Mouse (Mus musculus) thymus, adult 2 months (tissue): ENCODE data around the gene Dctn1. TPM values are rescaled to one million over a fixed set of nuclear protein-coding genes. Genes with fewer than 3 reads are reported as not detected.

Experiments used
- DNase-seq: peaks from one replicate; pipeline ENCODE4 v3.0.0; 2021
- H3K27ac ChIP-seq: fragments of 200-500 bp; 2 replicates; pipeline ENCODE4 v1.5.1; 2012; ENCODE audit warnings: low read length, control low read depth; ENCODE audit not compliant: control insufficient read depth, insufficient read depth
- H3K27me3 ChIP-seq: fragments of 200-500 bp; 2 replicates; pipeline ENCODE4 v1.6.1; 2012; ENCODE audit warnings: mild to moderate bottlenecking, low read length, moderate library complexity, mixed read lengths; ENCODE audit not compliant: control insufficient read depth, insufficient read depth
- H3K36me3 ChIP-seq: fragments of 200-500 bp; 2 replicates; pipeline ENCODE4 v1.6.1; 2012; ENCODE audit warnings: mild to moderate bottlenecking, low read length, moderate library complexity; ENCODE audit not compliant: control insufficient read depth, insufficient read depth
- H3K4me1 ChIP-seq: fragments of 200-500 bp; replicated peaks from 2 replicates; pipeline ENCODE4 v1.6.1; 2012; ENCODE audit warnings: low read length; ENCODE audit not compliant: control insufficient read depth, insufficient read depth
- H3K4me3 ChIP-seq: fragments of 200-500 bp; 2 replicates; pipeline ENCODE4 v1.5.1; 2012; ENCODE audit warnings: mild to moderate bottlenecking, low read length, control low read depth, moderate library complexity; ENCODE audit not compliant: control insufficient read depth, insufficient read depth
- CTCF ChIP-seq: fragments of 200-500 bp; IDR thresholded peaks from 2 replicates; pipeline ENCODE4 v1.5.1; 2012; ENCODE audit warnings: mild to moderate bottlenecking, control low read depth, low read length, moderate library complexity, borderline replicate concordance; ENCODE audit not compliant: control insufficient read depth, poor library complexity, insufficient read depth; ENCODE audit errors: extremely low read depth
- POLR2A ChIP-seq: fragments of 200-500 bp; IDR thresholded peaks from 2 replicates; pipeline ENCODE4 v1.6.1; 2012; ENCODE audit warnings: mild to moderate bottlenecking, low read length, control low read depth, moderate library complexity; ENCODE audit not compliant: control insufficient read depth, poor library complexity, insufficient read depth; ENCODE audit errors: extremely low read depth
- WGBS: fragments of 180-500 bp; shearing (Covaris S2); methylation state at CpG from one replicate; pipeline ENCODE4 v1.1.7; 2018; 5-methylcytosine and 5-hydroxymethylcytosine counted together
- polyA plus RNA-seq: library from polyadenylated mRNA; depleted of rRNA; stranded (reverse); fragments of >200 nt; gene quantifications from 2 replicates; pipeline ENCODE4 v1.2.3, GENCODE M21; 2012; rRNA removed

The Dctn1 gene
- polyA plus RNA-seq, 1 experiment = 166 TPM

DNA sequence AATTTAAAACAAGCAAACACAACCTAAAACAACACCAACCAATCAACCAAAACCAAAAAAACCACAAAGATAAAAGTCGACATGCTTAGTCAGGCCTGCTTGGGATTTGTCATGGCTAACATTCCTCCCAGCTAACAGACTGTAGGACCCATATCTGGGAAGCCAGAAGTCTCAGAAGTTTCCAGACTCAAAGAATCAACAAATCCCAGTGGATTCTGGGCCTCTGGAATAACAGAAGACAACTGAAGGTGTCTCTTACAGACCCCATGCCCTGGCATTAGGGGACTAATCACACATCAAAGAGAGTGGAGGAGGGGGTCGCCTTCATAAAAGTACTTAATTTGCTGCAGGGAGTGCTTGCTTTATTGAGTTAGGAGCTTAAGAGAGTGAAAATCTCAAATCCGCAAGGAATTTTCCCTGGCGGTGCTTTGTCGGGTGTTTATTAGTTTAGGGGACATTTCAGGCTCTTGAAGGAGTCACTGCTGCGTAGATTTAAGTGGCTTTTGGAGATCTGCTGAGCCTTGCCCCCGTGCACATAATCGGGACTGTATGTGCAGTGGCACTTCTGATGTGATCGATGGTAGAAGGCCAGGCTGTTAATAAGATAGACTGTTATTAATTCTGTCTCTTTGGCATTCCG is 78.8 kb downstream of the Dctn1 start:
- no peak overlapping the region for H3K4me3 ChIP-seq
- TF ChIP-seq POLR2A (no peak), CTCF (no peak)
- H3K27me3 ChIP-seq = no peaks in the 10 kb centered on the region
- no peak overlapping the region for H3K27ac ChIP-seq
- 80% methylated on average over 10 of the region's 10 CpGs for WGBS
- no peaks in the 10 kb centered on the region for H3K36me3 ChIP-seq
- no peaks in the 10 kb centered on the region for H3K4me1 ChIP-seq
- DNase-seq = no peak

DNA sequence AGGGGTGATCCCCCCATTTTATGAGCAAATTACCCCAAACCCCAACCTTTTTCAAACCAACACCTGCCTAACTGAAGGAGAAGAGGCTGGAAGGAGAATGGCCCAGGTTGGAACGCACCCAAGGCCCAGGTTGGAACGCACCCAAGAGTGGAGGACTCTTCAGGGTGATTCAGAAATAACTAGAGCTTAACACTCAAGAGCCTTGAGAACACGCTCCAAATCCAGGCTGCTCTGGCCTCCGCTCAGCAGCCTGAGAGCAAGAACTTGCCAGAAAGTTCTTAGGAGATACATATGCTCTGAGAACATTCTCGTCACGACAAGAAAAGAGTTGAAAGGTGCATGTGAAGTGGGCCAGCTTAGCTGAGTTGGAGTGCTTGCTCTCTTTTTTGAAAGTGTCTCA is 79.4 kb downstream of the Dctn1 start:
- no peak for DNase-seq
- no peak overlapping the region for H3K27ac ChIP-seq
- H3K4me3 ChIP-seq = no peak overlapping the region
- TF ChIP-seq POLR2A = no peak
- no peak for TF ChIP-seq CTCF
- no peaks in the 10 kb centered on the region for H3K27me3 ChIP-seq
- H3K36me3 ChIP-seq = no peaks in the 10 kb centered on the region
- H3K4me1 ChIP-seq = no peaks in the 10 kb centered on the region
- WGBS = 94% methylated on average over 6 of the region's 6 CpGs

DNA sequence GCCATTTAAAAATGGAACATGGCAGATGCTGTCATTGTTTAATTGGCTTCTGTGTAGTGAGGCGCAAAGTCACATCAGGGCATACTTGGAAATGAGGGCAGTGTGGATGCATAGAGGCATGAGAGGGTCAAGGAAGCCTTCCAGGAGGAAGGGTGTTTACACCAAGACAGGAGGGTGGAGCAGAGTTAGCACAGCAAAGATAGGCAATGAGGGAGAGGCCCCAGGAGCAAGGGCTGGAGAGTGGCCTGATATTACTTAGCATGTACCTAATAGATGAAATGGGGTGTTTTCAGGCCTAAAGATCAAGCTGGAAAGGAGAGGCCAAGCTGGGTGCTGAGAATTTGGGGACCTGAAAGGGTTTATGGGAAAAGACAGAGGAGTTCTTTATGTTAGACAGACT is 80.3 kb downstream of the Dctn1 start:
- H3K27ac ChIP-seq = no peak overlapping the region
- TF ChIP-seq CTCF = no peak
- no peak for TF ChIP-seq POLR2A
- DNase-seq = no peak
- no peaks in the 10 kb centered on the region for H3K27me3 ChIP-seq
- 97% methylated on average over 1 of the region's 1 CpGs for WGBS
- no peaks in the 10 kb centered on the region for H3K36me3 ChIP-seq
- H3K4me3 ChIP-seq = no peak overlapping the region
- H3K4me1 ChIP-seq = no peaks in the 10 kb centered on the region

DNA sequence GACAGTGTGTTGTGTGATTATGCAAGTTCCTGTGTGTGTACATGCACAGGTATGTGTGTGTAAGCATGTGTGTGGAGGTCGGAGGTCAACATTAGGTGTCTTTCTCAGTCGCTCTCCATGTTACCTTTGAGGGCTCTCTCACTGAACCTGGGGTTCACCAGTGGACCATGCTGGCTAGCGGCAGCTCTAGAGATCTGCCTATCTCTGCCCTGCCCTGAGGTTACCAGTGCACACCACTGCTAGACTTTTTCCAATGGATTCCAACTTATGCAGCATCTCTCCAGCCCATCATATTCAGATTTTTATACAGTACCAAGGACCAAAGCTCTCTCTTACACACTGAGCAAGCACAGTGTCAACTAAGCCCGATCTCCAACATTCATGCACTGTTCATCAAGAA is 81.0 kb downstream of the Dctn1 start:
- H3K36me3 ChIP-seq = no peaks in the 10 kb centered on the region
- no peaks in the 10 kb centered on the region for H3K4me1 ChIP-seq
- no peak for DNase-seq
- no peaks in the 10 kb centered on the region for H3K27me3 ChIP-seq
- TF ChIP-seq POLR2A (no peak), CTCF (no peak)
- no peak overlapping the region for H3K4me3 ChIP-seq
- H3K27ac ChIP-seq = no peak overlapping the region
- WGBS = 98% methylated on average over 4 of the region's 4 CpGs

DNA sequence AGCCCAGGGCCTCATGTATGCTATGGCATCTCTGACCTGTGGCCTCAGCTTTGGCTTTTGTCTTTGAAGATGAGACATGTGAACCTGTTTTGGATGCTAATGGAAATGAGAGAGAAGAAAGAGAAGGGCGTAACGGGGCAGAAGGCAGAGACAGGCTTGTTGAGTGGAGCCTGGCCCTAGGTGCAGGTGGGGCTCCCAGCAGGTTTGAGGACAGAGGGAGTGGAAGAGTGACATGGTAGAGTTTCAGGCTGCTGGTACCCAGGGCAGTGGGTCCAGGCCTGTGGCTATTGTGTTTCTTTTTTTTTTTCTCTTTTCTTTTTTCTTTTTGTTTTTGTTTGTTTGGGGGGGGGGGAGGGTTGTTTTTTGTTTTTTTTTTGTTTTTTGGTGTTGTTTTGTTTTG is 81.4 kb downstream of the Dctn1 start:
- 97% methylated on average over 2 of the region's 2 CpGs for WGBS
- TF ChIP-seq CTCF (no peak), POLR2A (no peak)
- Histone ChIP-seq H3K4me3 (no peak overlapping the region), H3K36me3 (no peaks in the 10 kb centered on the region), H3K4me1 (no peaks in the 10 kb centered on the region), H3K27me3 (no peaks in the 10 kb centered on the region), H3K27ac (no peak overlapping the region)
- DNase-seq = no peak

Other genes with a start within 250 kb of the Dctn1 start
- 3.0 and 3.3 TPM in 2 replicates for gene Sema4f, start 226.2 kb upstream of the Dctn1 start, polyA plus RNA-seq
- gene M1ap, start 219.0 kb upstream of the Dctn1 start, polyA plus RNA-seq = 0.58 and 1.3 TPM in 2 replicates
- 19.9 and 21.9 TPM in 2 replicates for gene Dok1, start 132.4 kb upstream of the Dctn1 start, polyA plus RNA-seq
- 2.8 and 3.1 TPM in 2 replicates for gene Loxl3, start 131.7 kb upstream of the Dctn1 start, polyA plus RNA-seq
- 867 and 886 TPM in 2 replicates for gene Aup1, start 111.4 kb upstream of the Dctn1 start, polyA plus RNA-seq
- gene Htra2, start 110.6 kb upstream of the Dctn1 start, polyA plus RNA-seq = 64.6 and 66.4 TPM in 2 replicates
- 3.6 and 4.4 TPM in 2 replicates for gene Dqx1, start 108.1 kb upstream of the Dctn1 start, polyA plus RNA-seq
- 0.11 and 0.20 TPM in 2 replicates for gene Tlx2, start 95.6 kb upstream of the Dctn1 start, polyA plus RNA-seq
- gene Pcgf1, start 88.1 kb upstream of the Dctn1 start, polyA plus RNA-seq = 24.4 and 25.5 TPM in 2 replicates
- 2.1 and 2.6 TPM in 2 replicates for gene Lbx2, start 79.6 kb upstream of the Dctn1 start, polyA plus RNA-seq
- 18.9 and 19.6 TPM in 2 replicates for gene Ccdc142, start 64.3 kb upstream of the Dctn1 start, polyA plus RNA-seq
- 10.2 and 11.9 TPM in 2 replicates for gene Gm42688, start 64.3 kb upstream of the Dctn1 start, polyA plus RNA-seq
- 67.2 and 83.6 TPM in 2 replicates for gene Mrpl53, start 56.9 kb upstream of the Dctn1 start, polyA plus RNA-seq
- gene Mogs, start 50.4 kb upstream of the Dctn1 start, polyA plus RNA-seq = 142 and 143 TPM in 2 replicates
- gene Wbp1, start 44.4 kb upstream of the Dctn1 start, polyA plus RNA-seq = 227 and 265 TPM in 2 replicates
- gene Ino80b, start 40.5 kb upstream of the Dctn1 start, polyA plus RNA-seq = 67.2 and 98.6 TPM in 2 replicates
- 40.5 and 41.3 TPM in 2 replicates for gene Rtkn, start 30.5 kb upstream of the Dctn1 start, polyA plus RNA-seq
- gene Wdr54, start 9.5 kb upstream of the Dctn1 start, polyA plus RNA-seq = 0.80 and 0.89 TPM in 2 replicates
- 0.19 and 0.38 TPM in 2 replicates for gene 1700003E16Rik, start 9.5 kb upstream of the Dctn1 start, polyA plus RNA-seq
- gene Slc4a5, start 53.9 kb downstream of the Dctn1 start, polyA plus RNA-seq = 0.57 and 0.62 TPM in 2 replicates
- 15.9 and 16.3 TPM in 2 replicates for gene Mthfd2, start 160.0 kb downstream of the Dctn1 start, polyA plus RNA-seq
- 45.5 and 49.1 TPM in 2 replicates for gene Mob1a, start 160.1 kb downstream of the Dctn1 start, polyA plus RNA-seq
- gene Bola3, start 183.2 kb downstream of the Dctn1 start, polyA plus RNA-seq = 10.6 and 13.6 TPM in 2 replicates